In the genomic region with DNA sequence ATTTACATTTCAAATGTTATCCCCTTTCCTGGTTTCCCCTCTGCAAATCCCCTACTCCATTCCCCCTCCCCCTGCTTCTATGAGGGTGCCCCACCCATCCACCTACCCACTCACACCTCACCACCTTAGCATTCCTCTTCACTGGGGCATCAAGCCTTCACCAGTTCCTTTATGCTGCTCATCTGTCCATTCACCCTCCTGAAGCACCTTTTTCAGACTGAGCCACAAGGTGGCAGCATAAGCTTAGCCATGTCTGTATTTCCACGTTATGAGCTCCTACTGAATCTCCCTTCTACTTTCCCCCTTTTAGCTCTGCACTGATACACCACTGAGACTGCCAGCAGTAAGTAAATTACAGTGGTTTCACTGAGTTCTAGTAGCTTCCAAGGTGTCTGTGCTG, we compare ENCODE assay signal across 8 mouse cellular contexts.
DNase-seq lines count a peak whose midpoint lies in the region; ATAC-seq lines count a peak whose summit lies in the region.

No protein-coding gene starts in this region.

- ATAC-seq in CD4-positive, CD25-positive, alpha-beta regulatory T cell, adult 4 months, result no peak

- DNase-seq in CD4-positive, CD25-positive, alpha-beta regulatory T cell, adult 2 months (ENCODE audit: low read depth, low spot score), result peak; percentile 47
- peak; percentile 96 for DNase-seq in cerebellum, adult 9-10 months
- DNase-seq in frontal cortex, adult 2 months (ENCODE audit: extremely low spot score in 1 of 2, low spot score in 1 of 2), result peak; percentile 62 to 91
- DNase-seq in hindlimb bud, embryonic 11.5 days (ENCODE audit: extremely low spot score, low read depth, low spot score), result peak; percentile 88
- peak; percentile 73 for DNase-seq in left cerebral cortex, adult 11 months (ENCODE audit: low spot score)
- DNase-seq in lung, postnatal 36 days, result peak; percentile 70
- DNase-seq in right cerebral cortex, postnatal 25 days, result peak; percentile 77
